Mouse (Mus musculus) hindbrain, embryonic 14.5 days (tissue): ENCODE measurements at regions not wholly inside any gene's neighbourhood (a gene's known extent, or its start where the extent isn't known, plus 50 kb on each side); places are given as distances from the start of the nearest gene placed in this dataset.

Experiments used
- ATAC-seq: fragments of 200-750 bp; cut with Nextera tagmentation; 2 replicates; pipeline ENCODE4 v1.8.0; 2017; ENCODE audit warnings: moderate number of reproducible peaks, mild to moderate bottlenecking, moderate TSS enrichment, moderate library complexity; ENCODE audit not compliant: low FRiP score
- DNase-seq: peaks from one replicate; pipeline ENCODE4 v3.0.0-alpha.2; 2015; ENCODE audit warnings: low spot score
- H3K27ac ChIP-seq: fragments of 300-500 bp; sonication (generic); 2 replicates; pipeline ENCODE4 v1.5.1; 2014; ENCODE audit warnings: mild to moderate bottlenecking, moderate library complexity
- H3K27me3 ChIP-seq: fragments of 300-500 bp; sonication (generic); 2 replicates; pipeline ENCODE4 v1.6.1; 2014; ENCODE audit warnings: mild to moderate bottlenecking, low read length, mixed read lengths; ENCODE audit not compliant: control insufficient read depth, insufficient read depth
- H3K36me3 ChIP-seq: fragments of 300-500 bp; sonication (generic); replicated peaks from 2 replicates; pipeline ENCODE4 v1.6.1; 2014; ENCODE audit not compliant: control insufficient read depth, insufficient read depth
- H3K4me1 ChIP-seq: fragments of 300-500 bp; sonication (generic); replicated peaks from 2 replicates; pipeline ENCODE4 v1.6.1; 2014; ENCODE audit warnings: antibody characterized with exemption, low read length, mixed read lengths; ENCODE audit not compliant: control insufficient read depth, insufficient read depth
- H3K4me2 ChIP-seq: fragments of 300-500 bp; sonication (generic); replicated peaks from 2 replicates; pipeline ENCODE4 v1.6.1; 2014; ENCODE audit warnings: mild to moderate bottlenecking, moderate library complexity
- H3K4me3 ChIP-seq: fragments of 300-500 bp; sonication (generic); replicated peaks from 2 replicates; pipeline ENCODE4 v1.5.1; 2014; ENCODE audit warnings: mild to moderate bottlenecking, low read length
- H3K9ac ChIP-seq: fragments of 300-500 bp; sonication (generic); 2 replicates; pipeline ENCODE4 v1.6.1; 2014
- H3K9me3 ChIP-seq: fragments of 300-500 bp; sonication (generic); 2 replicates; pipeline ENCODE4 v1.6.1; 2016; ENCODE audit warnings: low read length; ENCODE audit not compliant: control insufficient read depth
- WGBS: fragments of 180-500 bp; shearing (Covaris S2); extraction: QIAGEN DNeasy Blood & Tissue Kit; methylation state at CpG from one replicate; pipeline ENCODE4 v1.1.7; 2014; 5-methylcytosine and 5-hydroxymethylcytosine counted together

GRCm38 (mm10) chr6:93323881-93324280 is 380.6 kb upstream of the Adamts9 start:
- Histone ChIP-seq H3K36me3 (no peaks in the 10 kb centered on the region), H3K9me3 (no peaks in the 10 kb centered on the region), H3K4me2 (no peak overlapping the region), H3K4me3 (no peak overlapping the region), H3K27me3 (no peaks in the 10 kb centered on the region), H3K27ac (no peak overlapping the region), H3K9ac (no peak overlapping the region), H3K4me1 (no peaks in the 10 kb centered on the region)
- DNase-seq (no peak), ATAC-seq (no peak)
- WGBS: 66% methylated on average over 3 of the region's 3 CpGs

- WGBS: 81% methylated on average over 5 of the region's 5 CpGs
Observed at GRCm38 (mm10) chr6:93314625-93315024, 371.3 kb upstream of the Adamts9 start.

GRCm38 (mm10) chr6:93305176-93305575 is 361.9 kb upstream of the Adamts9 start:
- WGBS: 62% methylated on average over 2 of the region's 2 CpGs
- no peaks in the 10 kb centered on the region for H3K9me3 ChIP-seq
- ATAC-seq (no peak), DNase-seq (no peak)
- H3K27me3 ChIP-seq: no peaks in the 10 kb centered on the region
- no peak overlapping the region for H3K27ac ChIP-seq
- no peaks in the 10 kb centered on the region for H3K4me1 ChIP-seq
- H3K4me3 ChIP-seq: no peak overlapping the region
- no peaks in the 10 kb centered on the region for H3K36me3 ChIP-seq
- no peak overlapping the region for H3K9ac ChIP-seq
- no peak overlapping the region for H3K4me2 ChIP-seq

More at GRCm38 (mm10) chr6:93314625-93315024, 371.3 kb upstream of the Adamts9 start:
- ATAC-seq (no peak), DNase-seq (no peak)
- Histone ChIP-seq H3K36me3 (no peaks in the 10 kb centered on the region), H3K4me2 (no peak overlapping the region), H3K9me3 (no peaks in the 10 kb centered on the region), H3K9ac (no peak overlapping the region), H3K4me1 (no peaks in the 10 kb centered on the region), H3K27me3 (no peaks in the 10 kb centered on the region), H3K4me3 (no peak overlapping the region), H3K27ac (no peak overlapping the region)

- peaks cover 7% of the 10 kb centered on the region; the same call in 1 of the 2 replicates for H3K9me3 ChIP-seq
- H3K27ac ChIP-seq: 0 out of 2 replicates have a peak overlapping the region, but pooled peaks have one; percentile 9
- H3K27me3 ChIP-seq: no peaks in the 10 kb centered on the region
- no peak overlapping the region for H3K4me3 ChIP-seq
- H3K36me3 ChIP-seq: no peaks in the 10 kb centered on the region
- 22% methylated on average over 6 of the region's 6 CpGs for WGBS
- no peak for ATAC-seq
- H3K4me2 ChIP-seq: peak overlapping the region; percentile 22; the same call in 1 of the 2 replicates
- no peak overlapping the region for H3K9ac ChIP-seq
- 0 out of 2 replicates have a peak, but pooled peaks cover 10% of the 10 kb centered on the region for H3K4me1 ChIP-seq
- DNase-seq: peak; percentile 41
Observed at GRCm38 (mm10) chr6:93297975-93298374, 354.7 kb upstream of the Adamts9 start.

GRCm38 (mm10) chr6:93291711-93292110 is 348.4 kb upstream of the Adamts9 start:
- H3K27me3 ChIP-seq: no peaks in the 10 kb centered on the region
- H3K27ac ChIP-seq: no peak overlapping the region
- H3K4me2 ChIP-seq: no peak overlapping the region
- 84% methylated on average over 1 of the region's 1 CpGs for WGBS
- ATAC-seq (no peak), DNase-seq (no peak)
- H3K9ac ChIP-seq: no peak overlapping the region
- H3K9me3 ChIP-seq: peaks cover 7% of the 10 kb centered on the region; the same call in 1 of the 2 replicates
- no peaks in the 10 kb centered on the region for H3K36me3 ChIP-seq
- H3K4me3 ChIP-seq: no peak overlapping the region
- no peaks in the 10 kb centered on the region for H3K4me1 ChIP-seq

- no peak overlapping the region for H3K9ac ChIP-seq
- no peaks in the 10 kb centered on the region for H3K27me3 ChIP-seq
- no peak for ATAC-seq
- no peak for DNase-seq
- no peaks in the 10 kb centered on the region for H3K4me1 ChIP-seq
- H3K36me3 ChIP-seq: no peaks in the 10 kb centered on the region
- no peak overlapping the region for H3K4me3 ChIP-seq
- H3K27ac ChIP-seq: no peak overlapping the region
- WGBS: 63% methylated on average over 4 of the region's 4 CpGs
- peaks cover 4% of the 10 kb centered on the region; the same call in 1 of the 2 replicates for H3K9me3 ChIP-seq
- no peak overlapping the region for H3K4me2 ChIP-seq
Observed at GRCm38 (mm10) chr6:93288421-93288820, 345.1 kb upstream of the Adamts9 start.

- no peaks in the 10 kb centered on the region for H3K9me3 ChIP-seq
Observed at GRCm38 (mm10) chr6:93285796-93286195, 342.5 kb upstream of the Adamts9 start.

GRCm38 (mm10) chr6:93281530-93281929 is 338.2 kb upstream of the Adamts9 start:
- ATAC-seq: no peak
- no peaks in the 10 kb centered on the region for H3K9me3 ChIP-seq

More at GRCm38 (mm10) chr6:93285796-93286195, 342.5 kb upstream of the Adamts9 start:
- DNase-seq (no peak), ATAC-seq (no peak)
- Histone ChIP-seq H3K4me3 (no peak overlapping the region), H3K27ac (no peak overlapping the region), H3K4me1 (no peaks in the 10 kb centered on the region), H3K9ac (no peak overlapping the region), H3K27me3 (no peaks in the 10 kb centered on the region), H3K4me2 (no peak overlapping the region), H3K36me3 (no peaks in the 10 kb centered on the region)
- WGBS: 95% methylated on average over 2 of the region's 2 CpGs

GRCm38 (mm10) chr6:93273917-93274513 is 330.7 kb upstream of the Adamts9 start:
- 85% methylated on average over 12 of the region's 12 CpGs for WGBS
- no peaks in the 10 kb centered on the region for H3K36me3 ChIP-seq
- no peaks in the 10 kb centered on the region for H3K9me3 ChIP-seq

More at GRCm38 (mm10) chr6:93281530-93281929, 338.2 kb upstream of the Adamts9 start:
- Histone ChIP-seq H3K9ac (no peak overlapping the region), H3K4me1 (no peaks in the 10 kb centered on the region), H3K27me3 (no peaks in the 10 kb centered on the region), H3K27ac (no peak overlapping the region), H3K4me3 (no peak overlapping the region), H3K36me3 (no peaks in the 10 kb centered on the region), H3K4me2 (no peak overlapping the region)
- DNase-seq: no peak
- WGBS: 76% methylated on average over 1 of the region's 1 CpGs

More at GRCm38 (mm10) chr6:93273917-93274513, 330.7 kb upstream of the Adamts9 start:
- H3K4me3 ChIP-seq: no peak overlapping the region
- DNase-seq (no peak), ATAC-seq (no peak)
- H3K4me2 ChIP-seq: no peak overlapping the region
- no peaks in the 10 kb centered on the region for H3K4me1 ChIP-seq
- no peak overlapping the region for H3K27ac ChIP-seq
- no peaks in the 10 kb centered on the region for H3K27me3 ChIP-seq
- no peak overlapping the region for H3K9ac ChIP-seq
